Mouse (Mus musculus) heart, adult 2 months (tissue): ENCODE data around the gene Hk2. TPM values are rescaled to one million over a fixed set of nuclear protein-coding genes. Genes with fewer than 3 reads are reported as not detected.

ENCODE experiments used
- DNase-seq, 2 experiments: peaks; one replicate each; pipeline ENCODE4 v3.0.0; 2021
- H3K27ac ChIP-seq: fragments of 200-600 bp; 2 replicates; pipeline ENCODE4 v1.8.1; 2022
- H3K27me3 ChIP-seq: fragments of 200-500 bp; 2 replicates; pipeline ENCODE4 v1.6.1; 2012; ENCODE audit warnings: mild to moderate bottlenecking, low read length, inconsistent platforms, mixed read lengths; ENCODE audit not compliant: control insufficient read depth, insufficient read depth
- H3K36me3 ChIP-seq: fragments of 200-500 bp; 2 replicates; pipeline ENCODE4 v1.6.1; 2012; ENCODE audit warnings: low read length, inconsistent platforms; ENCODE audit not compliant: control insufficient read depth, insufficient read depth
- H3K4me1 ChIP-seq: fragments of 200-500 bp; 2 replicates; pipeline ENCODE4 v1.6.1; 2011; ENCODE audit warnings: low read length; ENCODE audit not compliant: control insufficient read depth, insufficient read depth
- H3K4me3 ChIP-seq: fragments of 200-600 bp; 2 replicates; pipeline ENCODE4 v1.8.1; 2022
- H3K79me2 ChIP-seq: fragments of 200-500 bp; replicated peaks from 2 replicates; pipeline ENCODE4 v1.6.1; 2012; ENCODE audit warnings: mild to moderate bottlenecking, inconsistent platforms, low read length, moderate library complexity, mixed read lengths; ENCODE audit not compliant: control insufficient read depth, insufficient read depth
- H3K9ac ChIP-seq: fragments of 200-500 bp; 2 replicates; pipeline ENCODE4 v1.6.1; 2012; ENCODE audit warnings: low read depth, mild to moderate bottlenecking, control low read depth, inconsistent platforms, low read length, mixed read lengths
- CTCF ChIP-seq: fragments of 200-600 bp; IDR thresholded peaks from 2 replicates; pipeline ENCODE4 v1.8.1; 2022; ENCODE audit warnings: antibody characterized with exemption, mild to moderate bottlenecking, moderate library complexity
- EP300 ChIP-seq: fragments of 200-500 bp; IDR thresholded peaks from 2 replicates; pipeline ENCODE4 v1.6.1; 2011; ENCODE audit warnings: low read depth, low read length, control low read depth; ENCODE audit not compliant: insufficient read depth
- POLR2A ChIP-seq: fragments of 200-500 bp; IDR thresholded peaks from 2 replicates; pipeline ENCODE4 v1.6.1; 2011; ENCODE audit warnings: mild to moderate bottlenecking, low read depth, low read length, control low read depth; ENCODE audit not compliant: insufficient read depth
- WGBS: fragments of 180-500 bp; shearing (Covaris S2); methylation state at CpG from one replicate; pipeline ENCODE4 v1.1.7; 2018; 5-methylcytosine and 5-hydroxymethylcytosine counted together
- intact Hi-C: fragments of 180-260 bp; cut with DNase I; formaldehyde crosslinking; loops from one replicate; pipeline ENCODE4 v1.15.1; 2025
- polyA plus RNA-seq: library from polyadenylated mRNA; depleted of rRNA; stranded (reverse); fragments of >200 nt; gene quantifications from 2 replicates; pipeline ENCODE4 v1.2.3, GENCODE M21; 2012
- total RNA-seq, 2 experiments: library from RNA; stranded (reverse); gene quantifications; 2 replicates each; pipeline ENCODE4 v1.2.3; 2021

The Hk2 gene
- total and polyA plus RNA-seq, 3 experiments = 104 to 363 (median 325) TPM

DNA sequence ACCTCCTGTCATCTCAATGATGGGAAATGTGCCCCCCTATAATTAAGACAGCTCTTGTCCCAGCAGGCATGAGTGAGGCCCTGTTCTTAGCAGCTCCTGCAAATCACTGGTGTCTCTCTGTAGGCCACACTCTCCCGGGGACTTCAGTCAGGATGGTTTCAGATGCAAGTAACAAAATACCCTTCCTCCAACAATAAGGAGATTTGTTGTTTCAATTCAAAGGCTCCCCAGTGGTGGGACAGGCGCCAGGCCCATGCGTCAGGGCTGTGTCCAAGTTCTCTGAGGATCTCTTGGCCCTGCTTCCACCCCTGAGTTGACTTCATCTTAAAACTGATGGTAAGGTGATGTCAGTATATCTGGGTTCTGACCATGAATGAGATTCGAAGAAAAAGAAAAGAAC is 9.7 kb upstream of the Hk2 start:
- Histone ChIP-seq H3K4me3 (no peak overlapping the region), H3K79me2 (no peaks in the 10 kb centered on the region), H3K27me3 (no peaks in the 10 kb centered on the region), H3K36me3 (no peaks in the 10 kb centered on the region), H3K27ac (no peak overlapping the region), H3K9ac (no peak overlapping the region), H3K4me1 (no peaks in the 10 kb centered on the region)
- intact Hi-C loops = no loop called here
- 73% methylated on average over 4 of the region's 4 CpGs for WGBS
- no peak for TF ChIP-seq CTCF
- no peak for TF ChIP-seq EP300
- no peak for TF ChIP-seq POLR2A
- DNase-seq = no peak

DNA sequence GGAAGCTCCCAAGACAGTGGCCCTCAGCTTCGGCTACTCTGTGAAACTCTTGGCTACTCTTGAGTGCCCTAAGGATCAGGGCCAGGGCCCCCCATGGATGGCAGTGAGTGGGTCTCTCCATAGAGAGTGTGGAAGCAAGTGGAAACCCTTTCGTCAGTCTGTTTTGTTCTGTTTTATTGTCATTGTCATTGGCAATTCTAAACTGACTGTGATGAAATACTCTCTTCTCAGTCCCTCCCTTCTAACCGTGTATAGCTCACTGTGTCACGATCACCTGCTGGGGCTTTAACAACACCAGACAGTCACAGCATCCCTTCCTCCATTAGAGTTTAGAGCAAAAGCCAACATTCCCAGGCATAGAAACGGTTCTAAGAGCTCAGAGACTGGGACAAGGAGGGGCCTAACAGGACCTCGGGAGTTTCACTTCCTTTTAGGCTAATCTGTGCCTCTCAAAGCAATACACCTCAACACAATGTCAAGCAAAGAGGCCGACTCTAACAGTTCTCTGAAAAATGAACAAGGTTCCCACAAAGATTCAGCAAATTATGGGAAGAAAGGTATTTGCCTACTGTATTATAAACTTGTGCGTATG is 6.6 kb upstream of the Hk2 start:
- no peak overlapping the region for H3K9ac ChIP-seq
- no peaks in the 10 kb centered on the region for H3K27me3 ChIP-seq
- H3K27ac ChIP-seq = no peak overlapping the region
- no peaks in the 10 kb centered on the region for H3K79me2 ChIP-seq
- WGBS = 65% methylated on average over 8 of the region's 8 CpGs
- DNase-seq = no peak
- no peak overlapping the region for H3K4me3 ChIP-seq
- no peaks in the 10 kb centered on the region for H3K36me3 ChIP-seq
- no peak for TF ChIP-seq POLR2A
- no peak for TF ChIP-seq EP300
- no peak for TF ChIP-seq CTCF
- no peaks in the 10 kb centered on the region for H3K4me1 ChIP-seq
- intact Hi-C loops = no loop called here

DNA sequence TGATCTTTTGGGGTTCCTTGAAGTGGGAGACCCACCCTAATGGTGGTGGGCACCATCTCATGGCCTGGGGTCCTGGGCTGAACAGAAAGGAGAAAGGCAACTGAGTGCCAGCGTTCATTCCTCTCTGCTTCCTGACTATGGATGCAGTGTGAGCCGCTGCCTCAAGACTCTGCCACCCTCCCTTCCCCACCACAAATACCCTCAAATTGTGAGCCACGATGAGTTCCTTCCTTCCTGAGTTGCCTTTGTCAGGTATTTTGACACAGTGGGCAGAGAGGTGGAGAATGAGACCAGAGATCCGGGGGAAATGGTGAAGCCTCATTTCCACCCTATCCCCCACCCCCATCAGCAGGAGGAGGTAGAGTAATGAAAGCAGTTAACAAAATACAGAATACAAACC is 6.1 kb upstream of the Hk2 start:
- no peaks in the 10 kb centered on the region for H3K27me3 ChIP-seq
- TF ChIP-seq CTCF = no peak
- no peak for TF ChIP-seq EP300
- no peak for TF ChIP-seq POLR2A
- intact Hi-C loops = no loop called here
- H3K9ac ChIP-seq = no peak overlapping the region
- 51% methylated on average over 4 of the region's 4 CpGs for WGBS
- H3K4me3 ChIP-seq = no peak overlapping the region
- H3K36me3 ChIP-seq = no peaks in the 10 kb centered on the region
- H3K27ac ChIP-seq = no peak overlapping the region
- no peak for DNase-seq
- no peaks in the 10 kb centered on the region for H3K4me1 ChIP-seq
- H3K79me2 ChIP-seq = no peaks in the 10 kb centered on the region

DNA sequence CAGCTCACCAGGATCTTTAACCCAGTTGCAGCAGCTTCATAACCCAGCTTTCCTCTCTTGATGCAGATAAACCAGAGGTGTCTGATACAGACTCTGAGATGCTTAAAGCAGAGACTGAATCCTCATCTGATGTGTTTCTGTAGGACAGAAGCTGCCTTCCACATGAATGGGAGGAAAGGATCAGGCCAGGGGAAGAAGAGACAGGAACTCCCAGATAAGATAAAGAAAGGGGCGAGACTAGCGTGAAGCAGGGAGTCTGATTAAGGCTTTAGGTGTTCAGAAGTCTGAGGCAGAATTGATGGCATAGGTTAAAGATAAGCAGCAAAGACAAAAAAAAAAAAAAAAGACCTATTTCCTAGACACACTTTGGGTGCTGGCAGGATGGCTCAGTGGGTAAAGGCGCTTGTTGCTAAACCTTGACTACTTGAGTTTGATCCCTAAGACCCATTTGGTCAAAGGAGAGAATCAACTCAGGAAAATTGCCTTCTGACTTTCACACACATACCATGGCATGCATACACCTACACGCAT is 2.9 kb upstream of the Hk2 start:
- intact Hi-C loops = loop anchor here (5.0 kb wide), 1 partner anchor 50 kb away; no protein-coding TSS in a partner anchor
- no peaks in the 10 kb centered on the region for H3K36me3 ChIP-seq
- TF ChIP-seq POLR2A (no peak), CTCF (no peak), EP300 (no peak)
- H3K4me1 ChIP-seq = no peaks in the 10 kb centered on the region
- no peaks in the 10 kb centered on the region for H3K79me2 ChIP-seq
- WGBS = 70% methylated on average over 4 of the region's 4 CpGs
- no peak overlapping the region for H3K9ac ChIP-seq
- H3K27me3 ChIP-seq = peaks cover 1% of the 10 kb centered on the region; the same call in 1 of the 2 replicates
- H3K27ac ChIP-seq = no peak overlapping the region
- H3K4me3 ChIP-seq = no peak overlapping the region
- DNase-seq = peak in 1 of 2 experiments; percentile 1

DNA sequence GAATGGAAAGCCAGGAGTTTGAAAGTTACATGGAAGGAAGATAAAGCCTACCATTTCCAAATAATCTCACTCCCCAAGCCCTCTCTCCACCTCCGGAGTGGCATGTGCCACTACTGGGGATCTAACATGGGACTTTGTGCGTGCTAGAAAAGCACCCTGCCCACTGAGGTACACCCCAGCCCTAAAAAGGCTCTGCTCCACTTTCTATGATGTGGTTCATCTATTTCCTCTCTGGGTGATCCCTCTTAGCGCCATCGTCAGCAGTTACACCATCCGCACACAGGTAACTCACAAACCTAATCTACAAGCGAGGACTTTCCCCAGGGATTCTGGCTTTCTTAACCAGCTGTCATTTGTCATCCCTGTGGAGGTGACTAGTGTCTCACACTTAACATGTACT is 1.1 kb upstream of the Hk2 start:
- no peak overlapping the region for H3K27ac ChIP-seq
- intact Hi-C loops = loop anchor here (5.0 kb wide), 1 partner anchor 52 kb away; no protein-coding TSS in a partner anchor
- TF ChIP-seq CTCF (no peak), POLR2A (no peak), EP300 (no peak)
- no peak overlapping the region for H3K4me3 ChIP-seq
- DNase-seq = peak in 1 of 2 experiments; percentile 15
- 0 out of 2 replicates have a peak, but pooled peaks cover 1% of the 10 kb centered on the region for H3K79me2 ChIP-seq
- 82% methylated on average over 6 of the region's 6 CpGs for WGBS
- peaks cover 1% of the 10 kb centered on the region; the same call in 1 of the 2 replicates for H3K27me3 ChIP-seq
- no peak overlapping the region for H3K9ac ChIP-seq
- no peaks in the 10 kb centered on the region; the same call in 1 of the 2 replicates for H3K4me1 ChIP-seq
- no peaks in the 10 kb centered on the region for H3K36me3 ChIP-seq
